Mouse (Mus musculus): ENCODE measurements around the gene Rpusd2.

The Rpusd2 gene

GRCm38 (mm10) chr2:119032191-119032590 is 2.4 kb upstream of the Rpusd2 start:
- DNase-seq = no peak

GRCm38 (mm10) chr2:119035397-119035745 is 781 bp downstream of the Rpusd2 start:
- DNase-seq = no peak

GRCm38 (mm10) chr2:119040882-119041281 is 6.3 kb downstream of the Rpusd2 start:
- no peak for DNase-seq

- no peak for DNase-seq
Observed at GRCm38 (mm10) chr2:119045163-119045562, 10.6 kb downstream of the Rpusd2 start.

- DNase-seq = peak; percentile 94
Observed at GRCm38 (mm10) chr2:119046649-119047611, 12.3 kb downstream of the Rpusd2 start, which contains the start of gene Knl1. Gene Knl1 (plus strand): TSS chr2:119047119.

GRCm38 (mm10) chr2:119047849-119048248 is 13.3 kb downstream of the Rpusd2 start:
- no peak for DNase-seq

- no peak for DNase-seq
Observed at GRCm38 (mm10) chr2:119050132-119050650, 15.6 kb downstream of the Rpusd2 start.

- no peak for DNase-seq
Observed at GRCm38 (mm10) chr2:119060139-119060538, 25.5 kb downstream of the Rpusd2 start.

- no peak for DNase-seq
Observed at GRCm38 (mm10) chr2:119072397-119072796, 37.8 kb downstream of the Rpusd2 start.

- no peak for DNase-seq
Observed at GRCm38 (mm10) chr2:119086156-119086555, 51.6 kb downstream of the Rpusd2 start.

All from right cerebral cortex, postnatal 25 days (tissue).